ENCODE assay signal across 24 mouse cellular contexts in genomic region chr7:127897542-127897941, GRCm38 (mm10). TPM values are rescaled to one million over a fixed set of nuclear protein-coding genes. Genes with fewer than 3 reads are reported as not detected.
"Had no signal": no experiment of that assay in that cellular context is flagged by ENCODE, and none has a peak within 500 bp of the region (broad histone marks: within the 10 kb centered on the region; RNA-seq: fewer than 3 reads in every experiment).

No protein-coding gene starts in this region.

- H3K4me2 ChIP-seq: neural tube, embryonic 13.5 days; neural tube, embryonic 15.5 days; stomach, embryonic 15.5 days had no signal

- DNase-seq: retina, postnatal 1 day; right cerebral cortex, adult 18-20 months; right cerebral cortex, postnatal 14 days; right cerebral cortex, postnatal 25 days; right cerebral cortex, postnatal 4 days; spleen, adult 18-20 months; thymus, adult 18-20 months; thymus, adult 2 months; thymus, postnatal 14 days; thymus, postnatal 25 days; thymus, postnatal 36 days; thymus, postnatal 4 days had no signal

- H3K9me3 ChIP-seq: neural tube, embryonic 13.5 days; neural tube, embryonic 15.5 days; stomach, embryonic 15.5 days had no signal

- H3K4me3 ChIP-seq: neural tube, embryonic 13.5 days; neural tube, embryonic 15.5 days; stomach, embryonic 15.5 days had no signal

- H3K9ac ChIP-seq: neural tube, embryonic 13.5 days; neural tube, embryonic 15.5 days; stomach, embryonic 15.5 days had no signal

- H3K27me3 ChIP-seq: neural tube, embryonic 13.5 days; neural tube, embryonic 15.5 days; stomach, embryonic 15.5 days had no signal

- H3K27ac ChIP-seq: neural tube, embryonic 13.5 days; neural tube, embryonic 15.5 days; stomach, embryonic 15.5 days; stomach, postnatal 0 days had no signal

RNA-seq across cellular contexts. Expression of gene Gm21974, which starts 2.3 kb away (rescaled TPM):
- total RNA-seq: neutrophil, adult 5-6 weeks had no signal
- polyA plus RNA-seq: neural tube, embryonic 13.5 days; neural tube, embryonic 15.5 days; small intestine, adult 2 months; spleen, adult 2 months; stomach, embryonic 14.5 days; stomach, embryonic 15.5 days; stomach, embryonic 16.5 days; stomach, postnatal 0 days; testis, adult 2 months; thymus, adult 2 months; thymus, postnatal 0 days; urinary bladder, adult 2 months had no signal

RNA-seq across cellular contexts. Expression of gene Prss53, which starts 6.8 kb away (rescaled TPM):
- total RNA-seq: neutrophil, adult 5-6 weeks had no signal
